Mouse (Mus musculus): ENCODE data around the gene Cchcr1. TPM values are rescaled to one million over a fixed set of nuclear protein-coding genes. Genes with fewer than 3 reads are reported as not detected.

The Cchcr1 gene
- total RNA-seq, 2 experiments from 2014 or later, result 6.4 to 7.4 TPM

Other genes starting within 250 kb of the Cchcr1 start
- under 1 TPM; 0.67 to 0.81 TPM for gene H2-Q1, start 196.7 kb upstream of the Cchcr1 start, total RNA-seq (2021)
- gene H2-Q2, start 174.9 kb upstream of the Cchcr1 start, total RNA-seq (2021), result 1 to 10 TPM; 1.7 to 1.8 TPM
- 1 to 10 TPM in 1 of 2 experiments, under 1 TPM in 1; 0.56 to 1.4 TPM for gene H2-Q4, start 137.5 kb upstream of the Cchcr1 start, total RNA-seq (2021)
- not detected for gene H2-Q6, start 92.2 kb upstream of the Cchcr1 start, total RNA-seq (2021)
- under 1 TPM in 1 of 2 experiments, not detected in 1; 0.55 TPM for gene H2-Q7, start 77.9 kb upstream of the Cchcr1 start, total RNA-seq (2021)
- not detected for gene H2-Q10, start 47.0 kb upstream of the Cchcr1 start, total RNA-seq (2021)
- gene Pou5f1, start 11.1 kb upstream of the Cchcr1 start, total RNA-seq (2021), result not detected
- 1 to 10 TPM; 5.7 to 8.5 TPM for gene Tcf19, start 276 bp upstream of the Cchcr1 start, total RNA-seq (2021)
- under 1 TPM; 0.43 to 0.59 TPM for gene Psors1c2, start 16.1 kb downstream of the Cchcr1 start, total RNA-seq (2021)
- gene Cdsn, start 35.0 kb downstream of the Cchcr1 start, total RNA-seq (2021), result under 1 TPM; 0.41 to 0.47 TPM
- gene 2300002M23Rik, start 50.4 kb downstream of the Cchcr1 start, total RNA-seq (2021), result not detected
- not detected for gene Sfta2, start 84.4 kb downstream of the Cchcr1 start, total RNA-seq (2021)
- gene Gm9573, start 109.5 kb downstream of the Cchcr1 start, total RNA-seq (2021), result not detected
- not detected for gene Mucl3, start 126.6 kb downstream of the Cchcr1 start, total RNA-seq (2021)
- gene Vars2, start 150.5 kb downstream of the Cchcr1 start, total RNA-seq (2021), result 10 to 100 TPM; 31.2 to 42.6 TPM
- 10 to 100 TPM; 23.5 to 24.1 TPM for gene Gtf2h4, start 156.6 kb downstream of the Cchcr1 start, total RNA-seq (2021)
- gene Ddr1, start 187.5 kb downstream of the Cchcr1 start, total RNA-seq (2021), result 10 to 100 TPM; 39.6 to 40.1 TPM